Mouse (Mus musculus): ENCODE results near the gene Mrps18a. TPM values are rescaled to one million over a fixed set of nuclear protein-coding genes. Genes with fewer than 3 reads are reported as not detected.
A peak's percentile ranks its signal among the peaks of the same experiment; 100 is the strongest.

Gene Mrps18a
- polyA plus RNA-seq, 1 experiment from 2014 or later, result 128 TPM

- Histone ChIP-seq H3K9ac (ENCODE audit: low read length) (no peak overlapping the region; the same call in 1 of the 2 replicates), H3K4me3 (ENCODE audit: control insufficient read depth in 1 of 2, insufficient read depth in 1 of 2, low read depth in 1 of 2, low read length in 2 of 2) (no peak overlapping the region), H3K4me2 (ENCODE audit: low read length) (peak overlapping the region; percentile 60; the same call in 1 of the 2 replicates), H3K27me3 (ENCODE audit: control insufficient read depth, insufficient read depth, low read length) (no peaks in the 10 kb centered on the region), H3K9me3 (ENCODE audit: control insufficient read depth, low read length) (no peaks in the 10 kb centered on the region), H3K4me1 (ENCODE audit: control insufficient read depth in 2 of 2, insufficient read depth in 2 of 2, low read length in 2 of 2) (peaks cover 24 to 28% of the 10 kb centered on the region in 2 experiments), H3K36me3 (ENCODE audit: control insufficient read depth, insufficient read depth, low read length) (no peaks in the 10 kb centered on the region), H3K27ac (replicated peaks in 1 of 2; ENCODE audit: control insufficient read depth in 1 of 2, insufficient read depth in 1 of 2, low read depth in 2 of 2, low read length in 2 of 2) (no peak overlapping the region)
- no peak for ATAC-seq (ENCODE audit: insufficient number of reproducible peaks, insufficient read depth, low FRiP score, low read depth)
- WGBS, result 79% methylated on average over 3 of the region's 3 CpGs
Measured at GRCm38 (mm10) chr17:46083381-46083780, 27.4 kb upstream of the Mrps18a start.

- ATAC-seq (ENCODE audit: insufficient number of reproducible peaks, insufficient read depth, low FRiP score, low read depth), result peak; percentile 87
- H3K9ac ChIP-seq (ENCODE audit: low read length), result peak overlapping the region; percentile 45; the same call in 1 of the 2 replicates
- WGBS, result 2% methylated on average over 10 of the region's 10 CpGs
Measured at GRCm38 (mm10) chr17:46084091-46084501, 26.7 kb upstream of the Mrps18a start.

GRCm38 (mm10) chr17:46086341-46086870 is 24.4 kb upstream of the Mrps18a start:
- H3K36me3 ChIP-seq (ENCODE audit: control insufficient read depth, insufficient read depth, low read length), result no peaks in the 10 kb centered on the region
- no peaks in the 10 kb centered on the region for H3K27me3 ChIP-seq (ENCODE audit: control insufficient read depth, insufficient read depth, low read length)
- no peaks in the 10 kb centered on the region for H3K9me3 ChIP-seq (ENCODE audit: control insufficient read depth, low read length)
- H3K4me3 ChIP-seq (ENCODE audit: control insufficient read depth in 1 of 2, insufficient read depth in 1 of 2, low read depth in 1 of 2, low read length in 2 of 2), result no peak overlapping the region
- H3K4me2 ChIP-seq (ENCODE audit: low read length), result no peak overlapping the region
- peaks cover 18 to 23% of the 10 kb centered on the region in 2 experiments for H3K4me1 ChIP-seq (ENCODE audit: control insufficient read depth in 2 of 2, insufficient read depth in 2 of 2, low read length in 2 of 2)
- H3K9ac ChIP-seq (ENCODE audit: low read length), result no peak overlapping the region
- no peak for ATAC-seq (ENCODE audit: insufficient number of reproducible peaks, insufficient read depth, low FRiP score, low read depth)
- no peak overlapping the region for H3K27ac ChIP-seq (replicated peaks in 1 of 2; ENCODE audit: control insufficient read depth in 1 of 2, insufficient read depth in 1 of 2, low read depth in 2 of 2, low read length in 2 of 2)
- 61% methylated on average over 17 of the region's 17 CpGs for WGBS

More at GRCm38 (mm10) chr17:46084091-46084501, 26.7 kb upstream of the Mrps18a start:
- H3K36me3 ChIP-seq (ENCODE audit: control insufficient read depth, insufficient read depth, low read length), result no peaks in the 10 kb centered on the region
- peak overlapping the region; percentile 60 for H3K4me2 ChIP-seq (ENCODE audit: low read length)
- peaks cover 24 to 28% of the 10 kb centered on the region in 2 experiments for H3K4me1 ChIP-seq (ENCODE audit: control insufficient read depth in 2 of 2, insufficient read depth in 2 of 2, low read length in 2 of 2)
- H3K27ac ChIP-seq (replicated peaks in 1 of 2; ENCODE audit: control insufficient read depth in 1 of 2, insufficient read depth in 1 of 2, low read depth in 2 of 2, low read length in 2 of 2), result peak overlapping the region; percentile 44 to 51
- no peaks in the 10 kb centered on the region for H3K27me3 ChIP-seq (ENCODE audit: control insufficient read depth, insufficient read depth, low read length)
- no peaks in the 10 kb centered on the region for H3K9me3 ChIP-seq (ENCODE audit: control insufficient read depth, low read length)
- H3K4me3 ChIP-seq (ENCODE audit: control insufficient read depth in 1 of 2, insufficient read depth in 1 of 2, low read depth in 1 of 2, low read length in 2 of 2), result peak overlapping the region; percentile 19 to 21; a peak in 3 of 4 replicates

GRCm38 (mm10) chr17:46091351-46091750 is 19.4 kb upstream of the Mrps18a start:
- no peak for ATAC-seq (ENCODE audit: insufficient number of reproducible peaks, insufficient read depth, low FRiP score, low read depth)
- Histone ChIP-seq H3K36me3 (ENCODE audit: control insufficient read depth, insufficient read depth, low read length) (no peaks in the 10 kb centered on the region), H3K4me1 (ENCODE audit: control insufficient read depth in 2 of 2, insufficient read depth in 2 of 2, low read length in 2 of 2) (peaks cover 0 to 2% of the 10 kb centered on the region in 2 experiments; a peak in 1 of 4 replicates), H3K9ac (ENCODE audit: low read length) (no peak overlapping the region), H3K4me2 (ENCODE audit: low read length) (no peak overlapping the region), H3K4me3 (ENCODE audit: control insufficient read depth in 1 of 2, insufficient read depth in 1 of 2, low read depth in 1 of 2, low read length in 2 of 2) (no peak overlapping the region), H3K27me3 (ENCODE audit: control insufficient read depth, insufficient read depth, low read length) (no peaks in the 10 kb centered on the region), H3K27ac (replicated peaks in 1 of 2; ENCODE audit: control insufficient read depth in 1 of 2, insufficient read depth in 1 of 2, low read depth in 2 of 2, low read length in 2 of 2) (no peak overlapping the region), H3K9me3 (ENCODE audit: control insufficient read depth, low read length) (no peaks in the 10 kb centered on the region)
- WGBS, result 88% methylated on average over 1 of the region's 1 CpGs

GRCm38 (mm10) chr17:46091899-46092298 is 18.9 kb upstream of the Mrps18a start:
- H3K4me3 ChIP-seq (ENCODE audit: control insufficient read depth in 1 of 2, insufficient read depth in 1 of 2, low read depth in 1 of 2, low read length in 2 of 2), result no peak overlapping the region
- ATAC-seq (ENCODE audit: insufficient number of reproducible peaks, insufficient read depth, low FRiP score, low read depth), result no peak
- no peak overlapping the region for H3K27ac ChIP-seq (replicated peaks in 1 of 2; ENCODE audit: control insufficient read depth in 1 of 2, insufficient read depth in 1 of 2, low read depth in 2 of 2, low read length in 2 of 2)
- no peak overlapping the region for H3K9ac ChIP-seq (ENCODE audit: low read length)
- H3K36me3 ChIP-seq (ENCODE audit: control insufficient read depth, insufficient read depth, low read length), result no peaks in the 10 kb centered on the region
- no peaks in the 10 kb centered on the region for H3K27me3 ChIP-seq (ENCODE audit: control insufficient read depth, insufficient read depth, low read length)
- H3K4me1 ChIP-seq (ENCODE audit: control insufficient read depth in 2 of 2, insufficient read depth in 2 of 2, low read length in 2 of 2), result no peaks in the 10 kb centered on the region; a peak in 1 of 4 replicates
- no peaks in the 10 kb centered on the region for H3K9me3 ChIP-seq (ENCODE audit: control insufficient read depth, low read length)
- H3K4me2 ChIP-seq (ENCODE audit: low read length), result no peak overlapping the region
- 75% methylated on average over 14 of the region's 14 CpGs for WGBS

GRCm38 (mm10) chr17:46098525-46098924 is 12.3 kb upstream of the Mrps18a start:
- ATAC-seq (ENCODE audit: insufficient number of reproducible peaks, insufficient read depth, low FRiP score, low read depth), result no peak; the same call in 1 of the 2 replicates
- Histone ChIP-seq H3K9ac (ENCODE audit: low read length) (no peak overlapping the region), H3K27ac (replicated peaks in 1 of 2; ENCODE audit: control insufficient read depth in 1 of 2, insufficient read depth in 1 of 2, low read depth in 2 of 2, low read length in 2 of 2) (no peak overlapping the region), H3K4me2 (ENCODE audit: low read length) (no peak overlapping the region), H3K27me3 (ENCODE audit: control insufficient read depth, insufficient read depth, low read length) (no peaks in the 10 kb centered on the region), H3K9me3 (ENCODE audit: control insufficient read depth, low read length) (no peaks in the 10 kb centered on the region), H3K4me3 (ENCODE audit: control insufficient read depth in 1 of 2, insufficient read depth in 1 of 2, low read depth in 1 of 2, low read length in 2 of 2) (no peak overlapping the region), H3K36me3 (ENCODE audit: control insufficient read depth, insufficient read depth, low read length) (no peaks in the 10 kb centered on the region), H3K4me1 (ENCODE audit: control insufficient read depth in 2 of 2, insufficient read depth in 2 of 2, low read length in 2 of 2) (no peaks in the 10 kb centered on the region; a peak in 1 of 4 replicates)
- 49% methylated on average over 8 of the region's 8 CpGs for WGBS

- Histone ChIP-seq H3K4me1 (ENCODE audit: control insufficient read depth in 2 of 2, insufficient read depth in 2 of 2, low read length in 2 of 2) (peaks cover 6% of the 10 kb centered on the region in 2 experiments; a peak in 2 of 4 replicates), H3K27ac (replicated peaks in 1 of 2; ENCODE audit: control insufficient read depth in 1 of 2, insufficient read depth in 1 of 2, low read depth in 2 of 2, low read length in 2 of 2) (no peak overlapping the region), H3K27me3 (ENCODE audit: control insufficient read depth, insufficient read depth, low read length) (no peaks in the 10 kb centered on the region), H3K4me2 (ENCODE audit: low read length) (no peak overlapping the region), H3K36me3 (ENCODE audit: control insufficient read depth, insufficient read depth, low read length) (no peaks in the 10 kb centered on the region), H3K9ac (ENCODE audit: low read length) (no peak overlapping the region), H3K4me3 (ENCODE audit: control insufficient read depth in 1 of 2, insufficient read depth in 1 of 2, low read depth in 1 of 2, low read length in 2 of 2) (no peak overlapping the region), H3K9me3 (ENCODE audit: control insufficient read depth, low read length) (no peaks in the 10 kb centered on the region)
- no peak for ATAC-seq (ENCODE audit: insufficient number of reproducible peaks, insufficient read depth, low FRiP score, low read depth)
- 85% methylated on average over 9 of the region's 9 CpGs for WGBS
Measured at GRCm38 (mm10) chr17:46101906-46102305, 8.9 kb upstream of the Mrps18a start.
